Mouse (Mus musculus) mouse embryonic stem cell (cell line): Measurements from ENCODE around the gene Hpca.

ENCODE experiments used
- in situ Hi-C, 2 experiments: fragments of 300-500 bp; cut with MboI; formaldehyde crosslinking; loops; 1 replicate in 1 of 2; 3 replicates in 1 of 2; pipeline ENCODE4 v1.14.3; 2019 to 2020; ENCODE audit warnings: low sequenced_read_pairs in 2 of 2, low pct_unique_long_range_greater_than_20kb in 1 of 2, mixed read lengths in 1 of 2; ENCODE audit not compliant: unreplicated experiment in 1 of 2

Gene Hpca

DNA sequence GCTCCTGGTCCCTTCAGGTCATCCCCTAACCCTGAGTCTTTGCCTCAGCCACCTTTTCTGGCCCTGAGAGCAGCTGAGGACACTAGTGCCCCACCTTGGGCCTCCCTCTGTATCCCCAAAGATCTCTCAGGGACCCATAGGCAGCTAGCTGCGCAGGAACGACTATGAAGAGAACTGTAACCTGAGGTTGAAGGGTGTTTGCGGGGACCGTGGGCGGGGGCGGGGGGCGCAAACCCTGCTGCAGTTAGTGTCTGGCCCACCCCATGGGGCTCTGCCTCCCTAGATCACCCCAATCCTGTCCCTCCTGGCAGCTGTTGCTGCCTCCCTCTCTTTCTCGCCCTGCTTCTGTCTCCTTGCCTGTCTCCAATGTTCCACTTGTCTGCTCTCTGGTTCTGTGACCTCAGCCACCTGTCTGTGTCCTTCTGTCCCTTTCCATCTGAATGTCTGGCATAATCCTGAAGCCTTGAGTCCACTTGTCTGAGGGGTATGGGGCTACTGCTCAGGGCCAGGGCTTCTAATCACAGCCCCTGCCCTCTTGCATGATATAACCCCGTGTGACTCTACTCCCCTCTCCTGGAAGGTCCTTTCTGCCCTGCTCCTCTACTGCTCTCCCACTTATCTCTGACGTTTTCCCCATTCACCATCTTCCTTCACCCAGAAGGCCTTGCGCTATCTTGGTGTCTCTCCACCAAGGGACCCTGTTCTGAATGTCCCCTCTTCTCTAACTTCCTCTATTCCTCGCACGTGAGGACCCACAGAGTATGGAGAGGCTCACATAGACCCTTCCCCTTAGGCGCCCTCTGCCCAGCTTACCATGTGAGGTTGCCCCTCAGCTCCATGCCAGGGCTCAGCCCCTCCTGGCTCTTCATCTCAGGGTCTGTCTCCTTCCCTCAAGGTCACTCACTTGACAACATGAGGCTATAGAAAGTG, 15.8 kb upstream of the Hpca start:
- in situ Hi-C loops, result no loop called here

DNA sequence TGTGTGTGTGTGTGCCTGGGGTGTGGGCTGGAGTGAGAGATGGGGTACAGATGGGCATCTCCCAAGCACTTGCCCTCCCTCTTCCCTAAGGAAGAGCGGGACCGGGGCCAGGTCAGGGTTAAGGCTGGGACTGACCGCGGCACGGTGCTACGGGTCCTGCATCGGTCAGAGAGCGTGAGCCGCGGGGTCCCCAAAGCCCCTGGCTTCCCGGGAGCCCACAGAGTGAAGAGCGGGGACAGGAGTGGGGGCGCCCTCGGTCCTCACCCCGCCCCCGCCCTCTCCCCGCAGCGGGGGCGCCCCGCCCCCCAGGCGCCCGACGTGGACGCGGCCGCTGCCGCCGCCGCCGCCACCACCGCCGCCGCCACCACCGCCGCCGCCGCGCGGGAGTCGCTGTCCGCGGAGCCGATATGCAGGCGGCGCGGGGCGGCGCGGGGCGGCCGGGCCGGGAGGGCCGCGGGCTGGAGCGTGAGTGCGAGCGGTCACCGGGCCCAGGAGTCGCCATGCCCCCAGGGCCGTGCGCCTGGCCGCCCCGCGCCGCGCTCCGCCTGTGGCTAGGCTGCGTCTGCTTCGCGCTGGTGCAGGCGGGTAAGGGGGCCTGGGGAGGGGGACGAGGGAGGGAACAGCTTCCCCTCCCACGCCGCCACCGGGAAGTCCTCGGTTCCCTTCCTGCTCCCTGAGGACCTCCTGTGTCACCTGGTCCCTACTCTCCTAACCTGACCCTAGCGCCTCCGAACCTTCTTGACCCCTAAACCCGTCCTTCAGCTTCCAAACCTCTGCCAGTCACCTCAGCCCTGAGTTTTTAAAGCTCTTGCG, 14.9 kb upstream of the Hpca start, which contains the start of gene Fndc5:
TSS of gene Fndc5 (plus strand) at position 421 of the 813 bp plus-strand sequence.
- in situ Hi-C loops, result no loop called here

DNA sequence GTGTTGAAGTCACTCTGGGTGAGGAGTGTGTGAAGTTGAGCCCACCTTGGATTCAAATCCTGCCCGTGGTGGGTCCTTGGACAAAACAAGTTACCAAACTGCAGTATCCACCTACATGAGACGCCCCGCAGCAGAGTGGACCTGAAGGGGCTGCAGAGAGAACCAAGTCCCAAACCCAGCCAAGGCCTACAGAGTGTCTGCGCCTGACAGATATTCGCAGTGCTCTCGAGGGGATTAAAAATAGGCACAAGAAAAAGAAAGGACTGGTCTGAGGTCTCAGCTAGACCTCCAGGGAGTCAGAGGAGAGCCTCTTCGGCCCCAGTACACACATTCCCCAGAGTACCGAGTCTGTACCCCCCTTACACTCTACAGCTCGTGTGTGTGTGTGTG, 14.3 kb upstream of the Hpca start:
- in situ Hi-C loops, result no loop called here

DNA sequence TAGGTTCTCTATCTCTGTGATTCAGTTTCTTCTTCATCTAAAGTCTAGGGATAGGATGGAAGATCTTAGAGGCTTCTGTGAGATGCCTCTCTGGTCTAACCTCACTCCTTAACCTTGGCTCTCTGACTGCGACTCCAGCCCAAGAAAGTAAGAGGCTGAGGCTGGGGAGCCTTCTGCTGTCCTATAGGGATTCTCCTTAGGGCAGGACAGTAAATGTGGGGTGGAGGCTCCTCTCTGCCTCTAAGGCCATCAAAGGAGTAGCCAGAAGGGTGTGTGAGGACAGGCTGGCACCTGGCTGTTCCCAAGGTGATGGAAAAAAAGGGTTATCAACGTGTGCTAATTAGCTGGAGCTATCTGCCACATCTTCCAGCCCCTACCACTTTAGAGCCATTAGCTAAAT, 13.8 kb upstream of the Hpca start:
- in situ Hi-C loops, result no loop called here

DNA sequence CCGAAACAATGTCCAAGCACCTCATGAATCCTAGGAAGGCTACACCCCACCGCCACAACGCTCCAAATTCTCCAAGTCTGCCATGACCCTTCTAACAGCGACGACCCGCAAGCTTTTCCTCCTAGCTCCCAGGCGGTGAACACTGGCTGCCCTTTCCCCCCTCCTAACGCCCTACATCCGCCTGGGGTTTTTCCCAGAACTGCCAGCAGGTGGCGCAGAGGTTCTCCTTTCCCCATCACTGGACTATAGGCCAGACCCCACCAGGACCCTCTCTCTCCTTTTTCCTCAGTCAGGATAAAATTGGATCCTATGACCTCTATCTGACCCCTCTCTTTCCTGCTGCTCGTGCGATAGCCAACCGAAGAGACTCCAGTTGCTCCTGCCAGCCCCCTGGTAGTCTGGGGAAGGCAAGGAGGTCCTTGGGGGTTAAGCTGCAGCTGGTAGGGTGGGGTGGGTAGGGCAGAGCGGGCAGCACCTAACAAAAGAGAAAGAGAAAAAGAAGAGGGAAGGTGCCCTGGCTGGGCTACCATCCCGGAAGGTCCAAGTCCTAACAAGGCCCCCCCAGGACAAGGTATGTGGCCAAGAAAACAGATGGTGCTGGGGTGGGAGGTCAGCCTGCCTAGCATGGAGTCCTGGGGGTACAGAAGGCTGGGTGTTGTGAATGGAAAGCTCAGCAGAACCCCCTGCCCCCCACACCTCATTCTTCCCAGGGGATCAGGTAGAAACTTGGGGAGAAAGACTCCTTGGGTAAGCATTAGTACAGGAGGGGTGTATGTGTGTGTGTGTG, 13.2 kb upstream of the Hpca start:
- in situ Hi-C loops, result no loop called here

DNA sequence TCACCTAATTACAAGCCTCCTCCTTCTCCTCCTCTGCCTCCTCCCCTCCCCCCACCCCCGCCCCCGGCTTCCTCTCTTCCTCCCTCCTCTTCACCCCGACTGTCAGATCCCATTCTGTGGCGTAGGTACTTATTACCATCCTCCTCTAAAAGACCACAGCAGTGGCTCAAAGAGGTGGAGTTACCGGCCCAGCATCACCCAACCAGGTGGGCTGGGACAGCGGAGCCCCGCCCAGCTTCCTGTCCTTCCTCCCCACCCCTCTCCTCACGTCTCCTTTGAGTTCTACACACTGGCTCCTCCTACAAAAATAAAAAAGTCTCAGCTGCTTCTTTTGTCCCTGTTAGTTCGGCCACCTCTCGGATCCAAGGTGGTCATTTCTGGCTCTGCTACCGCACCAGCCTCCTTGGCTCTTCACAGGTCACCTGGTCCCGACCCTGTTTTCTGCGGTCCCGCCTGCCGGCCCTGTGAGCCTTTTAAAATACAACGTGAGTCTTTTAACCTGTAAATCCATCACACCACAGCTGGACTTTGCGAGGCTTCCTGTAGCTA, 9.0 kb upstream of the Hpca start:
- in situ Hi-C loops, result no loop called here

DNA sequence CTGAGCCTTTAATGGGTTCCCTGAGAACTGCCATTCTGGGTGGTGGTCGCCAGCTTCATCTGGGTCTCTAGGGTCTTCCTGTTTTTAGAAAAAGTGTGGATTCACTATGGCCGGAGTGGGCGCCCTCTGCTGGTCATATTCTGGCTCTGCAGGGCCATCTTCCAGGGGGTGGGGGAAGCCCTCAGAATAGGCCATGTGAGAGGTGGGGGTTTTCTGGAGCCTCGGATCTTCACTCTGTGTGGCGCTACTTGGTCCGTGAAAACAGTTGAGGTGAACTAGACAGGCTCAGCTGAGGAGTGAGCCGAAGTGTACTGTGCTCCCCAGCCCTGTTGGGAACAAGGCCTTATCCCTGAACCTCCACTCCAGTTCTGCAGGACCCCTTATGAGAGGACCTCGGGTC, 8.3 kb upstream of the Hpca start:
- in situ Hi-C loops, result no loop called here

DNA sequence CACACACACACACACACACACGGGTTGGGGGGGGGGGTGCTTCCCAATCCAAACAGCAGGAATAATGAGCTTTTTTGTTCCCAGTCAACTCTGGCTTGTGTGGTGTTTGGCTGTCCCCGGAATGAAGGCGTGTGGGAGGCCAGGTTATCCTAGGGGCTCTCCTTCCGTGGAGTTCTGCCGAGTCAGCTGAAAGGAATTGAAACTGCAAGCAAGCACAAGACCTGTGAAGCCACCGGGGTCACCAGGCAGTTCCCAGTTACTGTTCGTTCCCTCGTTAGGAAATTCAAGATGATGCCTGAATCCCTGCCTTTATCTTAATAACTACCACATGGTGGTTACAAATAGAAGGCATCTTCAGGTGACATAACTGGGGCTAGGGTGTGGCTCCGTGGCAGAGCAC, 7.6 kb upstream of the Hpca start:
- in situ Hi-C loops, result loop anchor here in 1 of 2 experiments (10.0 kb wide), 1 partner anchor 145 kb away; no protein-coding TSS in a partner anchor

DNA sequence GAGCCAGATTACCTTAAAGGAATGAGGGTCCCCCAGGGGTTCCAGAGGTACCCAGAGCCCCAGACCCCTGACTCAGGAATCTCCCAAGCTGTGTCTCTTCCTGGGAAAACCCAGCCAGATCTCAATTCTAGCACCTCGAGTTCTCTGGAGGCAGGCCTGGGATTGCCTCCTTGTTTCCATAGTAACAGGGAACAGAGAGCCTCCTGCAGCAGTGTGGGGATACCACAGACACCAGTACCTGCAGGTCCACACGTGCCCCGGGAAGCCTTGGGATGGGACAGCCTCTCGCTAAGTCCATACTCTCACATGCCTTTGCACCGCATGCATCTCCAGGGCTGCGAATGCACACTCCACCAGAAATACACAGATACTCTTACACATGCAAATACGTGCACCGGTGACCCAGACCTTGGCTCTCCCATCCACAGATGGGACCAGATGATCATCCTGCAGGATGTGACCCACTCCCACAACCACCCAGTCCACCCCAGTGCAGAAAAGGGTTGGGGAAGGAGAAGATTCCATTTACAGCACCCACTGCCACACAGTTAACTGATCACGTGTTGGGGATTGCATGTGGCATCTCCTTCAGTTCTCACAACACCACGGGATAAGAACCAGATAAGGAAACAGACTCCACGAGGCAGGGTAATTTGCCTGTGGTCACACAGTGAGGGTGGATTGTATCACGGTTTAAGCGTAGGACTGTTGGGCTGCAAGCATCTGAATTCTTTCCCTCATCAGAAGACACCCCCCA, 6.9 kb upstream of the Hpca start:
- in situ Hi-C loops, result loop anchor here in 1 of 2 experiments (10.0 kb wide), 1 partner anchor 146 kb away; no protein-coding TSS in a partner anchor

DNA sequence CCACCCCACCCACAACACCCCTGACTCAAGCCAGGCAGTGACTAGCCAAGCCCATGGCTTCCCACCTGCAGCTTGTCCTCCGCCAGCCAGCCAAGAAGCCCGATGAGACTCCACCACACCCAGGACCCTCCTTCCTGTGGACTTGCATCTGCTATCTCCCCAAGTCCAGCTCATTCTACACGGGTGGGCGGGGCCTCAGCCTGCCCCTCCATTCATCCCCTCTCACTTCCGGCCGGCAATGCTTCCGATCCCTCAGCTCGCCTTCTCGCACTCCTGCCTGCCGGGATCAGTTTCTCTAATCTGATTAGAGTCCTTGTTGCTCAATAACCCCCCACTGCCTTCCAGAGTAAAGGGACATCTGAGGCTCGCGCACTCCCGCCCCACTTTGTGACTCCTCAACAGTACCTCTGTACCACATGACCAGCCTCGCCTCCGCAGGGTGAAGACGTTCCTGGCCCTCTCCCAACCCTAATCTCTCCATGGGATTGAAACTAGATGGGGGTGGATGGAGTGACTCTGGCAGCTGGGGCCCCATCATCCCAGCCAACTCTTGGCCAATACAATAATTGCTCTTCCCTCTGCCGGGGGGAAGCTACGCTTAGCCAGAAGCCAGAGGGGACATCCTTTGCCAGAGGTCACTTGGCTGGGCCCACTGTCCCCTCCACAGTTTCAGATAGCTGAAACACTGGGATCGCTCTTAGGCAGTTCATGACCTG, 4.1 kb upstream of the Hpca start:
- in situ Hi-C loops, result loop anchor here in 1 of 2 experiments (10.0 kb wide), 1 partner anchor 149 kb away; no protein-coding TSS in a partner anchor

DNA sequence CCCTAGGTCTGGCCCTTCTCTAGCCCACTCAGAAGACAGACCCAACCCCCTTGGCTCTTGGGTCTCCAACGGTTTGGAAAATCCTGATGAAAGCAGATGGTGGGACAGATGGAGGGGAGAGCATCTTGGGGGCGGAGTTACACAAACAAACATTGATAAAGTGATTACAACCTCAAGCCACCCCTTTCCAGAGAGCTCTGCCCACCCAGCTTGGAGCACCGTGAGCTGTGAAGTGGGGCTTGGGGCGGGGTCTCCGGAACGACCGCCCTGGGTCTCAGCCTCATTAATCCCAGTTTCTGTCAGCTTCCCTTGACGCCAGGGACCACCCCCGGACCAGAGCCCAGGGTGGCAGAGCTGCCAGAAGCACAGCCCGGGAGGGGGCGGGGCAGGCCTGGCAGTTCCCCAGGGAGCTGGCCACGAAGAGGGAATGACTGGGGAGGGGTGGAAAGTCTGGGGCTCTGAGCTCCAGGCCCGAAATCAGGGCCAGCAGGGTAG, 2.9 kb upstream of the Hpca start:
- in situ Hi-C loops, result loop anchor here in 1 of 2 experiments (10.0 kb wide), 1 partner anchor 150 kb away; no protein-coding TSS in a partner anchor

DNA sequence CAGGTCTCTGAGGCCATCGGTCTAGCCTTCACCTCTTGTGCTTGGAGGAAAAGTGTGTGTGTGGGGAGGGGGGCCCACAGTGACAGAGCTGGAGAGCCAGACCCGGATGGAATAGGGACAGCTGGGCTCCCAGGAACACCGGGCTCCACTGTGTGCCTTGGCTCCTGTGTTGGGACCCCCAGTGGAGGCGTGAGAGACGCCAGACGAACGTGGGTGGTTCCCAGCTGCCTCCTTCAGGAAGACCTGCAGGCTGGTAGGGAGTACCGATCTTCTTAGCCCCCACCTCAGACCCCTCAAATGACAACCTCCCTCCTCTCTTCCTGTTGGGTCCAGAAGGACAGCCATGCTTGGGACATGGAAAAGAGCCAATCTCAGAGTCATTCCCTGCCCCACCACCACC, 883 bp upstream of the Hpca start:
- in situ Hi-C loops, result loop anchor here in 1 of 2 experiments (10.0 kb wide), 1 partner anchor 152 kb away; no protein-coding TSS in a partner anchor

DNA sequence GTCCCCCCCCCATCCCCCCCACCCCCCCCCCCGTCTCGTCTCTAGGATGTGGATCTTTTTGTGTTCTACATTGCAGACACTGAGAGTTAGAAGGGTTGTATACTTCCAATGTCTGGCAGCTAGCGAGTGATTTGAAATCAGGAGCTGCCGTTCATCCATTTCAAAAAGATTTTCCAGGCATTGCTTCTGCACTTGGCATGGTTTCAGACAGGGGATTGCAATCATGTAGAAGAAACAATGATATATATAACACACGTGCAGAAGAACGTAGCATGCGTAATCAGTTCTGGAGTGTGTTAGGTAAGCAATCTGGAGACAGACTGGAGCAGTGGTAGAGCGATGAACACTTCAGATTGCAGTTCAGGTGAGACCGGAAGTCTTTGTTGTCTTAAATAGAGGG, 271 bp upstream of the Hpca start:
- in situ Hi-C loops, result loop anchor here in 1 of 2 experiments (10.0 kb wide), 1 partner anchor 153 kb away; no protein-coding TSS in a partner anchor

DNA sequence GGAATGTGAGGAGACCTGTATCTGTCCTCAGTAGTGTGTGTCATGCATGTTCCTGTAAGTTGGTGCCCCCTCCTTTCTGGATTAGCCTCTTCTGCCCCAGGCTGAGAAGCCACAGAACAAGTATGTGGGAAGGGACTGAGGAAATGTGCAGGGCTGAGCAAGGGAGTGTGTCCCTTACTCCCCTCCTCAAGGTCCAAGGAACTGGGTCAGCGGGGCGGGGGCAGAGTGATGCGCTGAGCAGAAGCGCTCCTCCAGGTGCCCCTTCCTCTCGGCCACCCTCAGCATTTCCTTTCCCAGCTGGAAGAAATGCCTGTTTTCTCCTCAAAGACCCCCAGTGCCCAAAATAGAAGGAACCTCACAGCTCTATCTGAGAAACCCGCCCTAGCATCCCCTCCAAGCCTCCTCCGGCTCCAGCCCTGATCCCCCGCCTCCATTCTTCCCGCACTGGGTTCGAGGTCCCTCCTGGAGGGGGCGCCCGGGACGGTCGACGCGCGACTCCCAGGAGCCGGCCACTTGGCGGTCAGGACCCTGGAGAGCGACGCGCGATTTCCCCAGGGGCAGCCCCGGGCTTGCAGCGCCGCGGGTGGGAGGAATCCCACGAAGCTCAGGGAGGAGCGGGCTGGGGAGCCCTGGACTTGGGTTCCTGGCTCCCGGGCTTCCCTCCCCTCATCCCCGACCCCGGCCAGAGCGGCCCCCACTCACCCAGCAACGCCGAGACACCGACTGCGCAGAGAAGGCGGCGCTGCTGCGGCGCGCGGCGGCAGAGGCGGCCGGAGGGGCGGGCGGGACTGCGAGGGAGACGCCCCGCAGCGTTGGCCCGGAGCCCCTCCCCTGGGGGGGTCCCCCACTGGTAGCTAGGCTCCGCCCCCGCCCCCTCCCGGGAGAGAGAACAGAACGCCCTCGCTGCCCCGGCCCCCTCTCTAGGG, 1.1 kb downstream of the Hpca start:
- in situ Hi-C loops, result loop anchor here in 1 of 2 experiments (10.0 kb wide), 1 partner anchor 154 kb away; no protein-coding TSS in a partner anchor

DNA sequence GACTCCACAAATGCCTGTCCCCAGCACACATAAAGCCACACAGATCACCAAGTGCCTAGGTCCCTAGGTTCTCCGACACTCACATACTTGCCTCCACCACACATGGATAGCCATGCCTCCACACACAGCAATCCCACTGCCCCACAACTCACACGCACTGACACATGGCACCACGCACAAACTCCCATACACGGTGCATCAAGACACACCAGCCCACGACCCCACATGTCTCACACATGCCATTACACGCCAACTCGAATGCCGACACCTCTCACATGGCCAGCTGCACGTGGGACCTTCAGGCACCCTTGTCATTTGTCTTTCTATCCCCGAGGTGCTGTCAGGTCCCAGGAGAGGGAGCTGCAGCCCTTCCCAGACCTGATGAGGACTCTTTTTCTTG, 2.1 kb downstream of the Hpca start:
- in situ Hi-C loops, result loop anchor here in 1 of 2 experiments (10.0 kb wide), 1 partner anchor 155 kb away; no protein-coding TSS in a partner anchor
